Mouse (Mus musculus) T-helper 2 cell (primary cell): ENCODE data around the gene Krtap6-1.
"Not testable (repeated sequence)": the region's sequence is repeated elsewhere in the genome, so short reads cannot be mapped to it uniquely, and the experiment has no call there.

Experiments
- in situ Hi-C: fragments of 300-600 bp; cut with MboI, MseI; formaldehyde crosslinking; loops from one replicate; pipeline ENCODE4 v1.15.1; 2025; ENCODE audit warnings: high pct_unique_total_duplicates

The Krtap6-1 gene

DNA sequence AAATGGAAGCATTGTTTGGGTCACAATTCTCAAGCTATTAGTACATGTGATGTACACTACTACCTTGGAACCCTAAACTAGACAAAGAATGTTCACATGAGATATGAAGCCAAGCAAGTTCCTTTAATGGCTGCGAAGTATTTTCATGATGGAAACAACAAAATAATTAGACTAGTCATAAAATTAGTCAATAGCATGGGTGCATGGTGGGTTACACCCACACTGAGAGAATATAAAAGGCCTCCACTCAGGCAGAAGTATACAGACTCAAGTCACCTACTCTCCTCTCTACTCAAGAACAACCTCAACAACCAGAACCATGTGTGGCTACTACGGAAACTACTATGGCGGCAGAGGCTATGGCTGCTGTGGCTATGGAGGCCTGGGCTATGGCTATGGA, at the start of gene Krtap6-1:
Krtap6-1 (plus strand) TSS at position 301 of the 400 bp plus-strand sequence.
- in situ Hi-C loops: not testable (repeated sequence)

DNA sequence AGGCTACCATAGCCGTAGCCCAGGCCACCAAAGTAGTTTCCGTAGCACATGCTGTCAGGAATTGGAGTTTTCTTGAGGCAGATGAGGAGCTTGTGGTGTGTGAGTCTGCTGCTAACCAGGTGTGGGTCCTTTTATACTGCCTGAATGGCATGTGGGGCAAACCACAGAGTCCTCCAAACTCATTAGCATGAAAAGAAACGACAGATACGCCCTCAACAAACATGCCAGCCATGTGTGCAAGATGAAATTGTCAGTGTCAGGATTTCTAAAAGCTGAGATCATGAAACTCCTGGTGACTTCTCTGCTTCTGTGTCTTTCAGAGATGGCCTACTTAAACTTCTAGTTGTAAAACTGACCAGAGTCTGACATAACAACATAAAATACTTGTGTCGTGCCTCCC, 20.8 kb upstream of the Krtap6-1 start, which contains the start of gene Krtap22-2:
Krtap22-2 (minus strand) TSS at position 101 of the 400 bp plus-strand sequence.
- in situ Hi-C loops: no loop called here

DNA sequence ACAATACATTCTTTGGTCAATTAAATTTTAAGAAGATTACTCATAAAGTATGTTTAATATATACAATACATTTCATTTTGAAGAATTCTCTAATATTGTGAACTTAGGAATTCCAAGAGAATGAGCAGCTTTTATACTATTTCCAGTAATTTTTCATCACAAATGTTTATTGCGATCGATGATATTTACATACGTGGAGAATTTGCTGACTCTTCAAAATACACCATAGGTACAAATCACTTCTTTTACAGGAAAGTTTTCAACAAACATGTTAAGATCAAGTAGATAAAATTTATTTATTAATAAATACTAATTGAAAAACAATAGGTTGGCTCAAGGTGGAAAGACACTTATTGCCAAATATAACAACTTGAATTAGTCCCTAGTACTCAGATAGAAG, 17.5 kb upstream of the Krtap6-1 start:
- in situ Hi-C loops: no loop called here

DNA sequence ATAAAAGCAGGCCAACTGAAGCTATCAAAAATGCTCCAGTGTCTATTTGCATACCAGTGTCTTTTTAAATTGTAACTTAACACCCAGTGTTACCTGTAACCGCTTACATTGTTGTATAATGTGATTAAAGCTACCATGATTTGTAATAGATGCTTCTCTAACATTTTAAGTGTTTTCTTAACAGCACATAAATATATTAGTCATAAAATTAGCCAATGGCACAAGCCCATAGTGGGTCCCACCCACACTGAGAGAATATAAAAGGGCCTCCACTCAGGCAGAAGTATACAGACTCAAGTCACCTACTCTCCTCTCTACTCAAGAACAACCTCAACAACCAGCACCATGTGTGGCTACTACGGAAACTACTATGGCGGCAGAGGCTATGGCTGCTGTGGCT, 16.5 kb upstream of the Krtap6-1 start, which contains the start of gene Gm10229:
Gm10229 (plus strand) TSS at position 301 of the 400 bp plus-strand sequence.
- in situ Hi-C loops: not testable (repeated sequence)

DNA sequence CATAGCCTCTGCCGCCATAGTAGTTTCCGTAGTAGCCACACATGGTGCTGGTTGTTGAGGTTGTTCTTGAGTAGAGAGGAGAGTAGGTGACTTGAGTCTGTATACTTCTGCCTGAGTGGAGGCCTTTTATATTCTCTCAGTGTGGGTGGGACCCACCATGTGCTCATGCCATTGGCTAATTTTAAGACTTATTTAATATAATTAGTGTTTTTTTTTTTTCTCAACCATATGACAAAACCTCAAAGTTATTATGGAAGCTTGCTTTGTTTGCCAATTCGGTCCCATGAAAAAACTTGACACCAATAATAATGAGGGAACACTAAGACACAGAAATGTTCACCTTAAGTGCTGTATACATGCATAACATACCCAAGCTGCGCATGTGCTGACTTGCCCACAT, 9.9 kb downstream of the Krtap6-1 start, which contains the start of gene Gm10228:
Gm10228 (minus strand) TSS at position 101 of the 400 bp plus-strand sequence.
- in situ Hi-C loops: not testable (repeated sequence)

DNA sequence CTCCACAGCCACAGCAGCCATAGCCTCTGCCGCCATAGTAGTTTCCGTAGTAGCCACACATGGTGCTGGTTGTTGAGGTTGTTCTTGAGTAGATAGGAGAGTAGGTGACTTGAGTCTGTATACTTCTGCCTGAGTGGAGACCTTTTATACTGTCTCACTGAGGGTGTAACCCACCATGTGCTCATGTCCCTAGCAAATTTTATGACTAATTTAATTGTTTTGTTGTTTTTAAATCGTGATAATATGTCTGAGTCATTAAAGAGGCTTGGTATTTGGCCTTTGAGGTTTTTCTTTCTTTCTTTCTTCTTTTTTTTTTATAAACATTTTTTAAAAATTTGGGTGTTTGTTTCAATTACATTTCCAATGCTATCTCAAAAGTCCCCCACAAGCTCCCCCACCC, 16.3 kb downstream of the Krtap6-1 start, which contains the start of gene Krtap6-5:
Krtap6-5 (minus strand) TSS at position 101 of the 400 bp plus-strand sequence.
- in situ Hi-C loops: no loop called here

DNA sequence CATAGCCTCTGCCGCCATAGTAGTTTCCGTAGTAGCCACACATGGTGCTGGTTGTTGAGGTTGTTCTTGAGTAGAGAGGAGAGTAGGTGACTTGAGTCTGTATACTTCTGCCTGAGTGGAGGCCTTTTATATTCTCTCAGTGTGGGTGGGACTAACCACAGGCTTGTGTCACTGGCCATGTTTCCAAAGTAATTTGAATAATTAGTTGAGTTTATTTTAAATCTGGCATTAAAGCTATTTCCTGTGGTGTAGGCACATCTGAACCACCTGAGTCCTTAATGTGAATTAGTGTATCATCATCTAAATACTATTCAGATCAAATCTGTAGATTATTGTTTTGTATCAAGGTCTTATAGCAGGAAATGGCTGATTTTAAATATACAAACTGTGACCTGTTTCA, 32.4 kb downstream of the Krtap6-1 start, which contains the start of gene 1110025L11Rik:
1110025L11Rik (minus strand) TSS at position 101 of the 400 bp plus-strand sequence.
- in situ Hi-C loops: loop anchor here (5.0 kb wide), 1 partner anchor 37 kb away; no protein-coding TSS in a partner anchor

DNA sequence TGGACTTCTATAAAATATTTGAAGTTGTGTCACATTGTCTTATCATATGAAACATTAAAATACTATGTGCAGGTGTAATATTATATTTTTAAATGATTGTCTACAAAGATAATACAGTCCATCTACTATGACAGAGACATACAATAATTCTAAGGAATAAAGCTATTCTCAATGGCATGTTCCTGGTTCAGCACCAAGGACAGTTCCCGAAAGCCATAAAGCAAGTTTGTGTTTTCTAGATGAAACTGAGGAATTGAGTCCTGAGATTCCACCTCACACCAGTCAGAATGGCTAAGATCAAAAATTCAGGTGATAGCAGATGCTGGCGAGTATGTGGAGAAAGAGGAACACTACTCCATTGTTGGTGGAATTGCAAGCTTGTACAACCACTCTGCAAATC, 39.5 kb downstream of the Krtap6-1 start:
- in situ Hi-C loops: not testable (repeated sequence)
